Mouse (Mus musculus) ovary, postnatal 36 days (tissue): ENCODE measurements around the gene Trem2.
"Not testable (repeated sequence)": the region's sequence is repeated elsewhere in the genome, so short reads cannot be mapped to it uniquely, and the experiment has no call there.

Source experiments
- DNase-seq: peaks from one replicate; pipeline ENCODE4 v3.0.0; 2022; ENCODE audit warnings: low spot score, mixed read lengths

The Trem2 gene

DNA sequence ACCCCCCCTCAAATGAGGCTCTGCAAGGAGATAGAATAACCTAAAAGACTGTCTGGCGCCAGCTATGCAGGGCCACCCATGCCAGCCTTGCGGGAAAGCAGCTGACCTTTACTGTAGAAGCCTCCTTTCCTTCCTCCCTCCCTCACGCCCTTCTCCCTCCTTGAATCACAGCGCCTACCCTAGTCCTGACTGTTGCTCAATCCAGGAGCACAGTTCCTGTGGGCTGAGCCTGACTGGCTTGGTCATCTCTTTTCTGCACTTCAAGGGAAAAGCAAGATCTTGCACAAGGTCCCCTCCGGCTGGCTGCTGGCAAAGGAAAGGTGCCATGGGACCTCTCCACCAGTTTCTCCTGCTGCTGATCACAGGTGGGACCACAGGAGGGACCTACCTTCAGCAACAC, at the start of gene Trem2:
Gene Trem2, plus strand, starts transcription at position 171 of the 400 bp plus-strand sequence.
- no peak for DNase-seq

- DNase-seq = no peak
Measured at GRCm38 (mm10) chr17:48299203-48299602, 47.0 kb upstream of the Trem2 start, which contains the start of gene Treml2. TSS of gene Treml2 (plus strand) at chr17:48299498.

GRCm38 (mm10) chr17:48299756-48300155, 46.4 kb upstream of the Trem2 start:
- no peak for DNase-seq

- no peak for DNase-seq
Measured at GRCm38 (mm10) chr17:48300199-48300598, 46.0 kb upstream of the Trem2 start.

DNA sequence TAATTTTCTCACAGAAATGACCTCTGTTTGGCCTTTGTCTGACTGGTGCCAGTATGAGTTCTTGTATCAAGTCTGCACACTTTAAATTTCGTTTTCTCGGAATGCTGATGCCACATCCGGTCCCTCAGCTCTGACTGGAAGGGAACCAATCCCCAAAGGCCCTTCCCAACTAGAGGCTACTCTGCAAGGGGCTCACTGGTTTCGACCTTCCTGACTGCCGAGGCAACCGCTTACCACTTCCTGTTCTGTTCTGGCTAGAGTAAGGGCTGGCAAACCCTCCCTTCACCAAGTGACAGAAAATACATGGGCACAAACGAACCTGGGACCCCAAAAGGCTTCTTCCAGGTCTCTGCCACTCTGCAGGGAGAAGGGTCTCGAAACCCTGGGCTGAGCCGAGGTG, 45.3 kb upstream of the Trem2 start:
- DNase-seq = no peak

DNA sequence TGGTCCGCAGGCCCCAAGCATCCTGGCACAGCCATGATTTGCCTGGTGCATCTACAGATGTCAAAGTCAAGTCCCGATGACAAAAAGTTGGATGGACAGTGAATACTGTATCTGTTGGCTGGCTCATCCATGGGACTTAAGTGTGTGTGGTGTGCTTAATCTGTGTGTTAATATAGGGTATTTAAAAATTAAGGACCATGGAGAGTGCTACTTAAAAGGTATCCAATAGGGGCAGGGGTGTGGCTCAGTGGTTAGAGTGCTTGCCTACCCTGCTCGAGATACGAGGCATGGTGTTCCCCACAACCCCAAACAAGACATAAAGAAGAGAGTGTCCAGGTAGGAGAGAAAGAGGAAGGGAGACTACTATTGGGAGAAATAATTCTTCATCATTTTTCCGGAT, 44.4 kb upstream of the Trem2 start:
- no peak for DNase-seq

- no peak for DNase-seq
Measured at GRCm38 (mm10) chr17:48312124-48312523, 34.1 kb upstream of the Trem2 start.

DNA sequence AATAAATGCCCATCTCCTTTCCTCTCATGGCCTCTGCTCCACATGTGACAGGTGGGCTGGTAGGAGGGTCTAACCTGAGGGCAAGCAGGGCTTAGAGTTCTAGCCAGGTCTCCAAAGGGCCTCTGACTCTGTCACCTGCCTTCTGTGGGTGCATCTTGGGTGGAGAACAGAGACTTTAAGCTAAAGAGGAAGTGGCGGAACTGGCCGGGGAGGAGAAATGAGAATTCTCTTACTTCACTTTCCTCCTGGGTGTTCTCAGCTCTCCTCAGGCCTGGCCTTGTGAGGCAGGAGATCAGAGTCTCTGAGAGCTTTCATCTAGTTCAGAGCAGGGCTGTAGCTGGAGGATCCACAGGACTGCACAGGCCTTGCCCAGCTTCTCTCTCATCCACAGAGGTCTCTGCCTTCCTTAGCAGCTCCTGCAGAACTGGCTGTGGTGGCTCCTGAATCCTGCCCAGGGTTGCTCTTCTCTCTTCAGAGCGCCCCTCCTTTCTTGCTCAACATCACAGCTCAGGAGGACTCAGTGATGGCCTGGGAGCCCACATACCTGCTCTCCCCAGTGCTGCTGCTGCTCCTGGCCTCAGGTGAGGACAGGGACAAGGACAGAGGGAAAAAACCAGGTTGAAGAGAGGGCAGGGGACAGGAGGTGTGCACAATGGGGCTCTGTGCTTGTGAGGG, 30.2 kb upstream of the Trem2 start, which contains the start of gene B430306N03Rik:
Gene B430306N03Rik, plus strand, starts transcription at position 237 of the 675 bp plus-strand sequence.
- not testable (repeated sequence) for DNase-seq

- no peak for DNase-seq
Measured at GRCm38 (mm10) chr17:48318686-48319085, 27.5 kb upstream of the Trem2 start.

DNA sequence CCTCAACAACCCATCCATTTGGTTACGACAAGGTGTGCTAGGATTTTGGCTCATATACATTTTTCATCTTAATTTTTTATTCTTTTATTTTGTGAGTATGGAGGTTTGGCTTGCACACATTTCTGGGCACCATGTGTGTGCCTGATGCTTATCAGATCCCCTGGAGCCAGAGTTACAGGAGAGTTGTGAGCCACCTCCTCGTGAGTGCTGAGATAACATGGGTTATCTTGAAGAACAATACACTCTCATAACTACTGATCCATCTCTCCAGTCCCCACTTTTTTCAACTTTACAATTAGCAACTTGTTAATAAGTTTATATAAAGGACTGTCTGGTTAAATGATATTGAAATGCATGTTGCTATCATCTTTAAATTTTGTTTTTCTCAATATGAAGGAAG, 24.9 kb upstream of the Trem2 start:
- DNase-seq = no peak

- no peak for DNase-seq
Measured at GRCm38 (mm10) chr17:48323236-48323635, 23.0 kb upstream of the Trem2 start.

DNA sequence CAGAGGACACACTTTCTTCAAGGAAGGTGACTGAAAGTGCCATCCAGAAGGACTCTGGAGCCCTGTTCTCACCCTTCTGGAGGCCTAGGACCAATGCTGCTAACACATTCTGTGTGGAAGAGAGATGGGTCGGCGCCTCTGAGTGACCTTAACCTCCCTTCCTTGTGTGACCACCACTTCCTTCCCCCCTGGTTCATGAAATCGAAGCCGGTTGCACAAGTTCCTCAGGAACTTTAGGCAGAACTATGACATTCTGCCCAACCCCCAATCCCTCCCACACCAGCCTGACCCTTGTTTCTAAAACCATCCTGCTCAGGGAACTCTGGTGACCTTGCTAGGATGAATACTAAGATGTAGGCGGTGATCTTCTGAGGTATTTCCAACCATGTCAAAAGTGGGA, 21.9 kb upstream of the Trem2 start:
- no peak for DNase-seq

GRCm38 (mm10) chr17:48325093-48325492, 21.1 kb upstream of the Trem2 start:
- no peak for DNase-seq

- no peak for DNase-seq
Measured at GRCm38 (mm10) chr17:48325638-48326037, 20.6 kb upstream of the Trem2 start.

GRCm38 (mm10) chr17:48326656-48327055, 19.5 kb upstream of the Trem2 start:
- no peak for DNase-seq

- DNase-seq = no peak
Measured at GRCm38 (mm10) chr17:48332524-48332923, 13.7 kb upstream of the Trem2 start.

GRCm38 (mm10) chr17:48334186-48334585, 12.0 kb upstream of the Trem2 start:
- DNase-seq = no peak

- peak; percentile 82 for DNase-seq
Measured at GRCm38 (mm10) chr17:48336857-48337256, 9.3 kb upstream of the Trem2 start.

- no peak for DNase-seq
Measured at GRCm38 (mm10) chr17:48340267-48340666, 5.9 kb upstream of the Trem2 start.

- DNase-seq = no peak
Measured at GRCm38 (mm10) chr17:48341947-48342346, 4.3 kb upstream of the Trem2 start.

DNA sequence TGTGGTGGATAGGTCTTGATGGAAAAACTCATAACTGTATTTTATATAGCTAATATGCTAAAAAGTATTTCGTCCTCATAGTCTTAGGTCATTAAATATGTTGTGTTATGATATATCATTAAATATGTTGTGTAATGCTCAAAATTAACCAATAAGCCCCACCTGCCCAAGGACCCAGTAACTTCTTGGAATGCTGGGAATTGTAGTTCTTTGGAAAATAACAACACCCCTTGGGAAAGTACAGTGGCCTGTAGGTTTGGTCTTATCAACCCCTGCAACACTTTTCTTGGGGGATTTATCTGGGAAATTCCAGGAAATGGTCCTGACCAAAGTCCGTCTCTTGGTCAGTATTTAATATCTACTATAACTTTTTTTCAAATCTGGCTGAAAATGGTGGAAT, 3.1 kb upstream of the Trem2 start:
- DNase-seq = no peak

DNA sequence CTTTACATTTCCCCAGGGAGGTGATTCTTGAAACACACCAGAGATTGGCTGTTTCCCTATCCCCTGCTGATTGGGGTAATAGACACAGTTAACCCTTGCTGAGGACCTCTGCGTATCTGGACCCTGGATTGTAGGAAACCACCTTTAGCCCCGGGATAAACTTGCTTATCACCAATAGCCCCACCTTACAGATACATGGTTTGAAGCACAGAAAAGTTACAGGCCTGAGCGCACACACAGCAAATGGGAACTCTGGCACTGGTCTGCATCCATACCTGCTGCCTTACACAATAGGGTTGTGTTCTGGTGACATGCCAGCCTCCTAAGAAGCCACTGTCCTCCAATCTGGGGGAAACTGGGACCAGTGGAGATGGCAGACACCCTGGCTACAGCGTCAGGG, 377 bp upstream of the Trem2 start:
- no peak for DNase-seq

DNA sequence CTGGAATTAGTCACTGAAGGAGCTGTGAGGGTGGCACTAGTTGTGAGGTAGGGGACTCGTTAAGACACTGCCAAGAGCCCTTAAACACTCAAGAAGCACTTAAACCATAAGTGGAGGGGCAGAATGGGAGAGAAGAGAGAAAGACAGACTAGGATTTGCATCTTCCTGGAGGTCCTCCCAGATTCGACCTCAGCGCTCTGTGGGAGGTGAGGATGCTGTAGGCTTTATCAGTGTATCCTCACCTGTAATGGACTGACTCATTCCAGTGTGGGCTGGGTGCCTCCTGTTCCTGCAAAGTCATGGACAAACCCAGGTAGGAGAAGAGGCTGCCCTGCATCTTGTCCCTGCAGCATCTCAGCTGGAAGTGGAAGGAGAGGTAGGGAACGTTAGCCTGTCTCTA, 633 bp downstream of the Trem2 start:
- no peak for DNase-seq

- DNase-seq = no peak
Measured at GRCm38 (mm10) chr17:48347287-48347686, 1.1 kb downstream of the Trem2 start.
